Mouse (Mus musculus): ENCODE measurements around the gene Vps13a.
"Not testable (repeated sequence)": the region's sequence is repeated elsewhere in the genome, so short reads cannot be mapped to it uniquely, and the experiment has no call there.

Gene Vps13a

GRCm38 (mm10) chr19:16780790-16781384 lies at the start of gene Vps13a:
TSS of gene Vps13a (minus strand) at chr19:16780933.
- peak; percentile 71 to 87 for DNase-seq (ENCODE audit: low spot score in 2 of 2)

DNA sequence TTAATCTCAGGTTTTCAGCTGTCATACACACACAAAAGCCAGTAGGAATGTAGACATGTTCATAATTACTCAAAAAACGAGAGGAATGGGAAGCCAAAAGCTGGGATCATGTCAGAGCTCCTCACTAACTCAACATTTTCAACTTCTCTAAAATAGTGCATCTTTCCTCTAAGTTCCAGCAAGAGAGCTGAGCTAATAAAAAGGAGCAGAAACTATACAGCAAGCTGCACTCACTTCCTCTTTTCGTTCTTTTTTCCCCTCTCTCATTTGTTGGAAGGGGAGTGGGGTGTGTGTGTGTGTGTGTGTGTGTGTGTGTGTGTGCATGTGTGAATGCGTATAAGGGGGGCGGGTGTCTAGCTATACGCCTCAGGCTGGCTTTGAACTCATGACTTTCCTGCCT lies 46.9 kb upstream of the Vps13a start:
- no peak for DNase-seq (ENCODE audit: low spot score in 2 of 2)

DNA sequence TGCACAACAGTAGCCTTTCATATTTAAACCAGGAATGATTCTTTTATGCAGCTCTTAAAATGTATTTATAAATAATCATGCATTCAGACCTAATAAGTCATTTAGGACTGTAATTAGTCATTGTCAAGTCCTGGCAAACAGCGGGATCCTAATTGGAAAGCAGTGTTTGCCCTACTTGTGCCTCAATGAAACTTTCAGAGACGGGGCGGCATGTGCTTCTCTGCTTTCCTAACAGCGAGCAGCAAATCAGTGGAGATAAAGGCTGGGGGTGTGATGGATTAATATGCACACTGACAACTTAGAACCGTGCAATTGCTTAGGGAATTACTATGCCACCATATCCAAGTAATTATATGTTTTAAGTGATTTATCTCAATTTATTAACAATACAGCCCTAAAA lies 44.5 kb upstream of the Vps13a start:
- DNase-seq (ENCODE audit: low spot score in 2 of 2), result no peak

DNA sequence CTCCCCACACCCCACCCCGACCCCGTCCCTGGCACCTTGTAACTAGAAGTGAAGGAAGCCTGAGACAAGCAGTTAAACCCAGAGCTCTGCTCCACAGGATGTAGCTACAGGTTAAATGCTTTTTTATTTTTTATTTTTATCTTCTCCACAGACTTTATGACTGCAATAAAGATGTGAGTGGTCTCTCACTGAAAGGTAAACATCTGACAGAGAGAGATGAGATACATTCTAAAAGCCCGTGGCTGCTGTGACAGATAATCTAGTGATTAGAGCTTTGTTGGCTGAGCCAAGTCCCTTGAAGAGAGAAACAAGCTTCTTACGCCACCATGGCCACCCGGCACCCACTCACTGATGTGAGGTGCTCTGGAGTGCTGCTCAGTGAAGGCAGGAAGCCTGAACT lies 34.1 kb upstream of the Vps13a start:
- no peak for DNase-seq (ENCODE audit: low spot score in 2 of 2)

DNA sequence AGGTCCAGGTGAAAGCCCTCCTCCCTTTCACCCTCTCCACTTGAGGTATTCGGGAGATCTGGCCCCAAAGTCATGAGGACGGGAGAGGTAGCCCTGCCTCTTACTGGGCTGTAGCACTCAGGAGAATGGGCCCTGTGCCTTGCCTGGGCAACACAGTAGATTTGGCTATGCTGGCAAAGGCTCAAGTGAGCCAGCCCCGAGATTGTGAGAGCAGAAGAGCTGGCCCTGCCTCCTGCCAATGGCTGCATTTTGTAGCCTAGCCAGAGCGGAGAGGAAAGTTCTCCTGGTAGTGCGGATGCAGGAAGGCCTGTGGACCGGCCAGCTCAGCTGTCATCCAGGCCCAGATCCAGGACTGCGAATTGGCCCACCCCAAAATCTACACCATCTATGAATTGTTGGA lies 32.6 kb upstream of the Vps13a start:
- no peak for DNase-seq (ENCODE audit: low spot score in 2 of 2)

GRCm38 (mm10) chr19:16812072-16812608 lies 31.4 kb upstream of the Vps13a start:
- DNase-seq (ENCODE audit: low spot score in 2 of 2), result peak in 1 of 2 experiments; percentile 26

DNA sequence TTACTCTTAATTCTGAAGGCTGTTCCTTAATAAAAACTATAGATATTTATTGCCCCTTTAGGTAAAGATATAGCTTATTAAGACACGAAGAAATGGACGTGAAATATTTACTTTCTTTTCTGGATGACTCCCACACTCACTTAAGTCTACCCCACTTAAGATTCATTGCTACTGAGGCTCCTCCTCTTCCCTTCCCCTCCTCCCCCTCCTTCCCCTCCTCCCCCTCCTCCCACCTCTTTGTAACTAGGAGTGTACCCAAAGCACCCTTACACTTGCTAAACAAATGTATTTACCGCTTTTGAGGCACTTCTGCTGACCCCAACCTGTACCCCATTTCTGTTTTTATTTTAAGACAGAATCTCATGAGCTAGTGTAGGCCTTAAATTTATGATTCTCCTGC lies 24.4 kb upstream of the Vps13a start:
- DNase-seq (ENCODE audit: low spot score in 2 of 2), result no peak

DNA sequence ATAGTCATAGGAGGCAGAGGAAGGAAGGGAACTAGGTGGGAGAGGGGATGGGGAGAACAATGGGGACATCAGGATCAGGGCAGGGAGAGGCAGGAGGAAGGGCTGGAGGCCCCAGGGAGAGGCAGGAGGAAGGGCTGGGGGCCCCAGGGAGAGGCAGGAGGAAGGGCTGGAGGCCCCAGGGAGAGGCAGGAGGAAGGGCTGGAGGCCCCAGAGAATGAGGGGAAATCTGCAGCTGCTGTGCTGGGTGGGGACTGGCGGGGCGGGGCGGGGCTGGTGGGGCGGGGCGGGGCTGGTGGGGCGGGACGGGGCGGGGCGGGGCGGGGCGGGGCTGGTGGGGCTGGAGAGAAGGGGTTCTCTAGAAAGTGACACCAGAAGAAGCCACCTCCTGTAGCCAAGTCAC lies 23.8 kb upstream of the Vps13a start:
- DNase-seq (ENCODE audit: low spot score in 2 of 2), result no peak

DNA sequence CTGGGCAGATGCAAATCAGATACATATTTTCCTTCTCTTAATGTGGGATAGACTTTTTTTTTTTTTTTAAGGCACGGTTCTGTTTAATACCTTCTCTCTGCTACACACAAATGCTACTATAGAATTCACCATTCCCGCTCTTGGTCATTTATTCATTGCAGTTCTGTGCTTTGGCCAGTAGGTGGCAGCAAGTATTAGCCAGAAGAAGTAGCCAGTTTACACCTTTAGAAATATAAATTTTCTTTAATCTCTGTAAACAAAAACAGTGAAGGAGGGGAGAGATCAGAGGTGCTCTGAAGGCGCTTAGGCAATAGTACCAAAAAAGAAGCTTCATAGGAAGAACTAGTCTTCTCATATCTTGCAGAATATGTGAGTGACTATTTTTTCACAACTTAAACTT lies 22.0 kb upstream of the Vps13a start:
- DNase-seq (ENCODE audit: low spot score in 2 of 2), result no peak

DNA sequence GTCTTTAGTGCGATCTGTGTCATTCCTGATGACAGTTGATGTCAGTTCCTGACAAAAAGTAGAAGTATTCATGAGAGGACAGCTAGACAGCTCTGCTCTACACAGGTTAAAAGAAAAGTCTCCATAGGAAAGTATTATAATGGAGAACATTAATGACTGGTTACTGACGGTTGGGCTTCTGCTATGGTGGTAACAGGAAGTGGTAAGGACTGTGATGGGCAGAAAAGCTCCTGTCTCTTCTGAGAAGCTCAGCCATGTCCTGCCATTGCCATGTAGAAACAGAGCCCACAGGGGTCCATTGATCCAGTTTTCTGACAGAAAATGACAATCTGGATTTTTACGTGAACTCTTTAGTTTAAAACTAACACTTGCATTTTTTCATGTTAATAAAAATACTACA lies 21.4 kb upstream of the Vps13a start:
- DNase-seq (ENCODE audit: low spot score in 2 of 2), result no peak

GRCm38 (mm10) chr19:16797923-16798322 lies 17.2 kb upstream of the Vps13a start:
- DNase-seq (ENCODE audit: low spot score in 2 of 2), result no peak

GRCm38 (mm10) chr19:16794486-16794885 lies 13.8 kb upstream of the Vps13a start:
- DNase-seq (ENCODE audit: low spot score in 2 of 2), result not testable (repeated sequence)

DNA sequence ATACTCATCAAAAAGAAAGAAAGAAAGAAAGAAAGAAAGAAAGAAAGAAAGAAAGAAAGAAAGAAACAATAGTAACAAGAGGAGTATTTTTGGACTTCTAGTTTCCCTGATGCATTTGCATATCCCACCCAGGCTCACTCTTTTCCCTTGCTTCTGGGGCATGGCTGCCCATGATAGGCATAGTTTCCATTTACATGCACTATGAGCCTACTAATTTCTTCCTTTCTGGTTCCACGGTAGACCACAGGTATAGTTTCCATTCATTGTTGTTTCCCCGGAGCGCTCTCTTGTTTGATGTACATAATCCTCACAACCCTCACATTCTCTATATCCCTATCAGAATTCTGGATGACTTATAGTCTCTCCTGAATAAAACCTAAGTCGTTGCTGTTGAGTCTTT lies 9.2 kb upstream of the Vps13a start:
- no peak for DNase-seq (ENCODE audit: low spot score in 2 of 2)

- no peak for DNase-seq (ENCODE audit: low spot score in 2 of 2)
Measured at GRCm38 (mm10) chr19:16784879-16785278, 4.1 kb upstream of the Vps13a start.

DNA sequence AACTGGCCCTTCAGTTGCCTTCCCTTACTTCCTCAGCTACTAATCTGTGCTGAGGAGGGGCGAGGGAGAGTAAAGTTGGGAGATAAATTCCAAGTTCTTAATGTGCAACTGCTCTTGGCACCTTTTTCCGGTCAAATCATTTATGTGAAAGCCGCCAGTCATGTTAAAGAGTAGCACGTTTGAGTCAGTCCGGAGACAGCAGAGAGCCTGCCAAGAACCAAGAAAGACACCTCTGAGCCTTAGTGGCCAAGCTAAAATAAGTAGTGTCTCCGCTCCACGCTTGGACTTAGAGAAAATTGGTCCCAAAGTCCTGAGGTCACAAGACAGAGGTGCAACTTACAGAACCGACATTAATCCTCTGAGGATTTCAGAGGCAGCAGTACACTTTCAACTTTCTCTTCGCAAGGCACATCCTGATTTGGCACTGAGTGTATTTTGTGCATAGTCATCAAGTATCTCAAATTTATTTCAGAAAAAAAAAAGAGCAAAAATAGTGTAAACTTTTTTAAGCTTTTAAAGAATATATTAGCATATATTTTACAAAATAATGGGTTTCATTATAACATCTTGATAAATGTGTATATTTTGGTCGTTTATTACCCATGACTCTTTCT lies 780 bp upstream of the Vps13a start:
- no peak for DNase-seq (ENCODE audit: low spot score in 2 of 2)

DNA sequence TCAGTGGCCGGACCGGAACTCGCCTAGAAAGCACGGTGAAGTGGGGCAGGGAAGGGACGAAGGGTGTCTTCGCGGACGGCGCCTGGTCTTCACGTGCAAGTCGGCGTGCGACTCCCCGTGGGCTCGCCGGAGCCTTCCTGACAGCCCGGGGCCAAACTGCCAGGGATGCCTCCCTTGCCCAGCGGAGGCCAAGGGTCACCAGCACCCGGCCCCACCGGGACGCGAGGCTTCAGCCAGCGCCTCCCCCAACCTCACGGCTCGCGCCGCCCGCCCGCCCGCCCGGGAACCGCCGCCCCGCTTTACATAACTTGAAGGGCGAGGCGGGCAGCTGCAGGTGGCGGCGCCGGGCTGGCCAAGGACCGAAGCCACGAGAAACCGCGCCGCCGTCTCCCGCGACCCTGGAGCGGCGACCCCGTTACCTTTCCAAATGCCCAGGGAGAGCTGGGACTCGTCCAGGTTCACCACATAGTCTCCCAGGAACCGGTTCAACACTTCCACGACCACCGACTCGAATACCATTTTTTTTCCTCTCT lies 416 bp downstream of the Vps13a start:
- peak; percentile 33 to 54 for DNase-seq (ENCODE audit: low spot score in 2 of 2)

DNA sequence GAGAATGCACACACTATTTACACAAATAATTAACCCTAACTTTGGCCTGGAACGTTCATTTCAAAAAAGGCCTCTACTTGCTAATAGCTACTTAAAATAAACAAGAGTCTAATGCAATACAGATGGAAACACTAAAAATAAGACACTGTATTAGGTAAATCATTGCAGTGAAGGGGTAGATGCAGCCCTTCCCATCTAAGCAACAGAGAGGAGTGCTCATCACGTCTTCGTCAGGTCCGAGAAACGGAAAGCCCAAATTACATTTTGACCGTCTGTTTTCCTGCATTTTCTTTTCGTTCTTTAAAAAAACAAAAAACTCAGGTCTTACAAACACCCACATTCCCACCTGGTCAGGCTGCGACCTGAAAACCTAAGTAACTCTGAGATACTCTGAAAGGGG lies 947 bp downstream of the Vps13a start:
- no peak for DNase-seq (ENCODE audit: low spot score in 2 of 2)

DNA sequence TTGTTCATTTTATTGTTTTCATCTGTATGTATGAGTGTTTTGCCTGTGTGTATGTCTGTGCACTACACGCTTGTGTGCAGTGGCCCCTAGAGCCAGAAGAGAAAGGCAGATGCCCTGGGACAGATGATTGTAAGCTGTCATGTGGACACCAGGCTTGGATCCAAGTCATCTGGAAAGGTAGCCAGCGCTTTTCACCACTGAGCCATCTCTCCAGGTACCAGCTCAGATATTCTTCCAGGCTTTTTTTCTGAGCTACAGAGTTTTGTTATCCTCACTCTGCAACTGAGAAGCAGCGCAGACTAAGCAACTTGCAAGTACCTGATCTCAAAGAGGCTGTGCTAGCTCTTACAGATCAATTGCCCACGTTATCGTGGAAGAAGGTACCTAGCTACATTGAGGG lies 1.5 kb downstream of the Vps13a start:
- no peak for DNase-seq (ENCODE audit: low spot score in 2 of 2)

- no peak for DNase-seq (ENCODE audit: low spot score in 2 of 2)
Measured at GRCm38 (mm10) chr19:16778578-16778977, 2.2 kb downstream of the Vps13a start.

DNA sequence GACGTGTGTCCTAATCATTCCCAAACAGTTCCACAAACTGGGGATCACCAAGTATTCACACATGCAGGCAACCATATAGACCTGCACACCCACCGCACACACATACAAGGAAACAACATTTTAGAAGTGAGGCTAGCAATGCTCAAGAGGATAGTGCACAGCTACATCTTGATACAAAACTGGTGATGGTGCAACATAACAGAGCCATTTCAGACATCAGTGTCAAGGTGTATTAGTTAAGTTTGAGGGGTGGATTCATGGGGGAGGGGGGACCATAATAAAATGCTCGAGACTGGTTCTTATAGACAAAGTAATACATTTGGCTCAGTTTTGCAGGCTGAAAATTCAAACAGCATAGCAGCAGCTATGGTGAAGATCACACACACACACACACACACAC lies 2.8 kb downstream of the Vps13a start:
- DNase-seq (ENCODE audit: low spot score in 2 of 2), result no peak

DNA sequence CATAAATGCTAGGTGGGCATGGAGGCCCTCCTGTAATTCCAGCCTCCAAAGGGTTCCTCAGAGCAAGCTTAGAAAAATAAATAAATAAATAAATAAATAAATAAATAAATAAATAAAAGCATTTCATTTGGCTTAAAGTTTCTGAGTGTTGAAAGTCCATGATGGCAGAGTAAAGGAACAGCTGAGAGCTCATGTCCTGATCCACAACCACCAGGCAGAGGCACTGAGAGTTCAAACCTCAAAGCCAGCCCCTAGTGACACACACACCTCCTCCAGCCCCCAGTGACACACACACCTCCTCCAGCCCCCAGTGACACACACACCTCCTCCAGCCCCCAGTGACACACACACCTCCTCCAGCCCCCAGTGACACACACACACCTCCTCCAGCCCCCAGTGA lies 3.3 kb downstream of the Vps13a start:
- not testable (repeated sequence) for DNase-seq (ENCODE audit: low spot score in 2 of 2)

- DNase-seq (ENCODE audit: low spot score in 2 of 2), result no peak
Measured at GRCm38 (mm10) chr19:16773237-16774016, 7.3 kb downstream of the Vps13a start.

- DNase-seq (ENCODE audit: low spot score in 2 of 2), result no peak
Measured at GRCm38 (mm10) chr19:16767407-16767806, 13.3 kb downstream of the Vps13a start.

All from urinary bladder, adult 18-20 months (tissue).